Mouse (Mus musculus) gastrocnemius, postnatal 36 days (tissue): Measurements from ENCODE around the gene Ltc4s. TPM values are rescaled to one million over a fixed set of nuclear protein-coding genes. Genes with fewer than 3 reads are reported as not detected.

ENCODE experiments used
- DNase-seq, 2 experiments: peaks; one replicate each; pipeline ENCODE4 v3.0.0; 2022
- intact Hi-C: fragments of 180-260 bp; cut with DNase I; formaldehyde crosslinking; loops from one replicate; pipeline ENCODE4 v1.15.1; 2025
- total RNA-seq, 2 experiments: library from RNA; stranded (reverse); gene quantifications; 2 replicates each; pipeline ENCODE4 v1.2.3; 2021

The Ltc4s gene
- total RNA-seq, 2 experiments from 2014 or later = 1.4 to 1.9 TPM

DNA sequence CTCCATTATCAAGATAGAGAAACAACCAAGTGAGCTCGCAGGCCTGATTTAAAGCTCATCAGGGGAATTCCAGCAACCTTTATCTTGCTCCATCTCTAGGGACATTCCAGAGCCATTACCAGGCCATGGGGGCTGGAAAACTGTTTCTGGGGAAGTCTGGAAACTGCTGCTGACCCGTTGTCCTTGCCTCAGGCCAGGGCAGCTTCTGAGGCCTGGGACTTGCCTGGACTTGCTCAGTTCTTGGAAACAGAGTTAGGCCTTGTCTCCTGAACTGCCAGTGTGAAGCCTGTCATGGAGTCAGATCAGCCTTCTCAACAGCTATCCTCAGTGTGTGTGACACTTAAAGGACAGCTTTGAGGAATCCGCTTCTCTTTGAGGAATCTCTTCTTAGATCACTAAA, 13.8 kb upstream of the Ltc4s start:
- intact Hi-C loops = no loop called here
- no peak for DNase-seq

DNA sequence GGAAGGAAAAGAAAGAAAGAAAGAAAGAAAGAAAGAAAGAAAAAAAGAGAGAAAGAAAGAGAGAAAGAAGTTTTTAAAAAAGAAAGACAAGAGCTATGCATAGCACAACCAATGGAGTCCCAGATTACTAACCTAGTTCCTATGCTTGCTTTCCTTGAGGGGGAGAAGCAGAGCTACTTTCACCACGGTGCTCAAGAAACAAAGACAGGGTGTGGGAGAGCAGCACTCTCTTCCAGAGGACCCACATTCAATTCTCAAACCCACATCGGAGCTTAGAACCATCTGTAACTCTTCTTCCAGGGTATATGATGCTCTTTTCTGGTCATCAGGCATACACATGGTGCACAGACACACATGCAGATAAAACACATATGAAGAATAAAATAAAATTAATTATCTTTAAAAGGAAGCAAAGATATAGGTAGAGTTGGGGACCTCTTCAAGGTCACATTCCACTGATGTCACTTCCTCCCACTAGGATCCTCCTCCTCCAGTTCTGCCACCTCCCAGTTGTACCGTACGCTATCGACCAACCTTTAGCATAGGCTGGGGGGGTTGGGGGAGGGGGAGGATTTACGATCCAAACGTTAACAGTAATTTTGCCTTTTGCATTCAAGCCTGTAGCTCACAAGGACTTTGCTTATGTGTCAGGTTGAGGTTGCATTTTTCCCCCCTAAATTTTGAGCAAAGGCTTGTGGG, 10.2 kb upstream of the Ltc4s start:
- DNase-seq = no peak
- intact Hi-C loops = no loop called here

DNA sequence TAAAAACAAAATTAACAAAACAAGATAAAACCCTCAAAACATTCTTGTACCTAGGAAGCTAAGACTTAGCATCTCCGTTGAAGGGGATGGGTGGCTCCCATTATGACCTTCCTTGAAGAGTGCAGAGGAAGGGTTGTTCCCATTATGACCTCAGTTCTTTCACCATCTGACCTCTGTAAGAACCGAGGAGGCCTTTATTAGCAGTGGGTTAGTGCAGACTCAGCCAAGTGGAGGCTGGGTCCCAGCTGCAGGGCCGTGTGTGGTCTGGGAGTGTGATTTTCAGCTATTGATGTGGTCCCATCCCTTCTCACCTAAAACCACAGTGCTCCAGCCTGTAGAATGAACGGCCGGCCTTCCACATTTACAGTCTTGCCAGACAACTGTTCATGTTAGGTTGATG, 6.9 kb upstream of the Ltc4s start:
- intact Hi-C loops = no loop called here
- no peak for DNase-seq

DNA sequence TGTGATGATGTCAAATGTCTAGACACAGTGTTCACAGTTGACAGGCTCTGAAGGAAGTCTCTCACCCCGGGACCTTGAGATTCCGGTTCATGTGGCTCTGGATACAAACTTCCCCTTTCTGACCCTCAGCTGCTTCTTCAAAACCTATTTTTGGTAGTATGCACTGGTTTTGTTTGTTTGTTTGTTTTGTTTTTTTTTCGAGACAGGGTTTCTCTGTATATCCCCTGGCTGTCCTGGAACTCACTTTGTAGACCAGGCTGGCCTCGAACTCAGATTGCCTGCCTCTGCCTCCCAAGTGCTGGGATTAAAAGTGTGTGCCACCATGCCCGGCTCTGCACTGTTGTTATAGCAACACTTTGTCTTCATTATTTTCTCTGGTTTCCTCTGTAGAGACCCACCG, 5.5 kb upstream of the Ltc4s start:
- DNase-seq = no peak
- intact Hi-C loops = no loop called here

DNA sequence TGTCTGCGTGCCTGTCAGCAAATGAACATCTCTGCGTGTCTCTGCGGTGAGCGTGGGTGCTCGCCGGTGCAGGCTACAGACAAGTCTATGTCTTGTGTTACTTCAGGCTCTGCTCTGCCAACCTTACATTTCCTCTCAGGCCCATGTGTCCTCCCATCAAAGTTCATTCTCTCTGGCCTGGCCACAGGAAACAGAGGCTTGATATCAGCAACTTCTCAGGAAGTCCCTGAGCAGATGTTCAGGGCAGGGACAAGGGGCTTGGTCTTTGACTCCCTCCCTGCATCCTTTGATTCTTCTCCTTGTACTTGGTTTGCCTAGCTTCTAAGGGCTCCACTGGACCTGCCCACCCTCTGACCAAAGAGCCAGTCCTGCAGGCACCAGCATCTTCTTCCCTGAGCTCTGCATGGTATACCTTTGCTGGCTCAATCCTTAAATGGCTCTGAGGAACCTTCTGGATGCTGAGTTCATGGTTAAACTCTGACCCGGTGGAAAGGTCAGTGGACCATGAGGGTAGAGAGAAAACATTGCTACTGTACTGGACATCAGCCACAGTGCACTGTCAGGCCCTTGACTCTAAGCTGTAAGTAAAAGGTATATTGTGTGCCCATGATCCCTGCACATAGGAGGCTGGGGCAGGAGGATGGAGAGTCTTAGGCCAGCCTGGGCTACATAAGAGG, 2.0 kb upstream of the Ltc4s start:
- intact Hi-C loops = no loop called here

DNA sequence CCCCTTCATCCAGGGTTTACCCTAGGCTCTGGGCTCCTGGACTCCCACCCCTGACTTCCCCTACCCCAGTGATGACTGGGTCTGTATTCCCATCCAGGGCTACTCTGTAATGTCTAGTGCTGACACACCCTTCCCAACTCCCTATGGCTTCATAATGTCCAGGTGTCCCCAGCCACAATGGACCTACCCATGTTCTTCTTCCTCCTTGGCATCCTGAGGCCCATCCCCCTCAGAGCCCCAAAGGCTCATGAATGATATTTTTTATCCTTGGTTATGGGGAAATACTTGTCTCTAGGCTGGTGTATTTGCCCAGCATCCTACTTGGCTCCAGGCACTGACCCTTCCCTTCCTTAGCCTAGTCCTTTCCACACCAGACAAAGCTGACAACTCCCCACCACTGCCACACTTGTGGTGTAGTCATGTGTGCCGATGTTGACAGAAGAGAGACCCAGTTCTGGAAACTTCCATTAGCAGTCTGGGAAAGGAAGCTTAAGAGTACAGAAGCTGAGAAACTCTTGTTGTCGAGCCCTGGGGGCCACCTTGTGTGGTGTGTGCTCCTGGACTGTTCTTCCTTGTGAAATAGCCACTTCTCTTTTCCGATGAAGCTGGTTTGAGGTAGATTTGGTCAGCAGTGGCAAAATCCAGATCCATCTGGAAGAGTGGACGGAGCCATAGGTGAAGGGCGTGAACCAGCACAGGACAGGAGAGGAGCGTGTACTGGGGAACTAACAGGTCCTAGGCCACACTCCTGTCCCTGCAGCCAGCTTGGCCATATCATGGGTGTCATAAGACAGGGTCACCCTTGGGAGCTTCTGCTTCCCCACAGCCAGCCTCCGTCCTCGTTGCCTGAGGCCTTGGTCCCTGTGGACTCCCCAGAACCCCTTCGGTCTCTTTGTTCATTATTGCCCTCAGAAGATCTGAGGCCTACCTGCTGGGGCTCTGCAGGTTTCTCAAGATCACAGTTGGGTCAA, 690 bp upstream of the Ltc4s start:
- no peak for DNase-seq
- intact Hi-C loops = loop anchor here (5.0 kb wide), 1 partner anchor 123 kb away; no protein-coding TSS in a partner anchor

More for the DNA sequence above, 2.0 kb upstream of the Ltc4s start:
- DNase-seq = no peak

DNA sequence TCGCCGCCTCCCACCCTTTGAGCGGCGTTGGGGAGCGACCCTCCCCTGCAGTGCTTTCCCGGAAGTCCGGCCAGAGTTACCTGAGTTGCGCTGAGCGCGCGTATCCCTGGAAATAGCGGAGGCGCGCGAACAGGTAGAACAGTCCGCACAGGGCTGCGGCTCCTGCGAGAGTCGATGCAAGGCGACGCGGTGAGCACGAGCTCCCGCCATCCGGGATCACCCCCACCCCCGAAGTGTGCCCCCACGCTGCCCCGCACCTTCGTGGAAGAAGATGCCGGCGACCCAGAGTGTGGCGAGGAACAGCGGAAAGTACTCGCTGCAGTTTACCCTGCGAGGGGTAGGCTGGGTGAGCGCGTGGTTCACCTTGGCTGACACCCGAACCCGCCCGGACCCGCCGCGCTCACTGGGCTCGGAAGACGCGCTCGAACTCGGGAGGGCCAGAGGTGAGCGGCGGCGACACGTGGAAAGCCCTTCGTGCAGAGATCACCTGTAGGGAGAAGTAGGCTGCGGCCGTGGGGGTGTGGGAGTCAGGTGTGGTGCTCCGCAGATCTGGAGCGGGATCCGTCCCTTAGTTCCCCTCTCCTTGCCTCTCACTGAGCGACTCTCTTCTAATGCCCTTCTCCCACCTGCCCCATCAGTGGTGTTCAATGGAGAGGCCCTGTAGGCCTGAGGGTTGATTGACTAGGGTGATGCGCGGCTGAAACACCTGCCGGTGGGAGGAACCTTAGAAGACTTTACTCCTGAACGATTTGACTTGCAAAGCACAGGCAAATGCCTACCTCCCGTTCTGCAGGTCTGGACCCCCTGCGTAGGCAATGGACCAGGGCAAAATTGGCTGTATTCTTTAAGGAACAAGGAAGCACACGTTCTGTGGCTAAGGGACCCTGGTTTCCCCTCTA, 1.2 kb downstream of the Ltc4s start:
- DNase-seq = no peak
- intact Hi-C loops = loop anchor here (2.0 to 5.0 kb wide), 2 partner anchors 56 to 125 kb away; partner anchors contain the start of gene Maml1

DNA sequence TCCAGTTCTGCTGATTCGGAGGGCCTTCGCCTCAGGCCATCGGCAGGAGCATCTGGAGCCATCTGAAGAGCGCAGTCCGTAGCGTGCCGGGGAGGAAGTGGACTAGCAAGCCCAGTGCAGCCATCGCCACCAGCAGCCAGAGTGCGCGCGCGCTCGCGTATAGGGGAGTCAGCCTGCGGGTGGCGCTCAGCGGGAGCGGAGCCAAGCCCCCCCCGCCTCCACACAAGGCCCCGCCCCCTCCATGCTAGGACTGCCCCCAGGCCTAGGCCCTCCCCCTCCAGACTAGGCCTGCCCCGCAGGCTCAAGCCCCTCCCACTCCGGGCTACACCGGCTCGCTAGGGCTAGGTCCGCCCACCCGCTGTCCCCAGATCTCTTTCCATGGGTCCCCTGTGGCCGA, 1.9 kb downstream of the Ltc4s start:
- intact Hi-C loops = loop anchor here (2.0 to 5.0 kb wide), 2 partner anchors 56 to 126 kb away; partner anchors contain the start of gene Maml1

DNA sequence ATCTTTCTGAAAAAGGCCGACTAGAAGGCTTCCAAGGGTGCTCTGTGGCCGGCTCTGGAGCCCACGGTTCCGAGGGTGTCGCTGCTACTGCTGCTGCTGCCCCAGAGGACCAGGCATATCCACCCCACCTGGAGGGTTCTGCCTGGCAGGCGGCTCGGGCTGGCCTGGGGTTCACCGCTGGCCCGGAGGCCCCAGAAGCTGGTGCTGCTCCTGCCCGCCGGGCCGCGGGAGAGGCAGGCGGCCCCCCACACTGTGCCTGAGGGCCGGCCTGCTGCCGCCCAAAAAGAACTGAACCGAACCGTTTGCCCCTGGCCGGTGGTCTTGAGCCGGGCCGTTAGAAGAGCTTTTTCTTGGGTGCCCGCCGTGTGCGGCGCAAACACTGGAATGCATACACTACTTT, 3.8 kb downstream of the Ltc4s start:
- DNase-seq = no peak
- intact Hi-C loops = loop anchor here (5.0 kb wide), 1 partner anchor 128 kb away; no protein-coding TSS in a partner anchor

More for the DNA sequence above, 1.9 kb downstream of the Ltc4s start:
- DNase-seq = peak; percentile 75 to 88

DNA sequence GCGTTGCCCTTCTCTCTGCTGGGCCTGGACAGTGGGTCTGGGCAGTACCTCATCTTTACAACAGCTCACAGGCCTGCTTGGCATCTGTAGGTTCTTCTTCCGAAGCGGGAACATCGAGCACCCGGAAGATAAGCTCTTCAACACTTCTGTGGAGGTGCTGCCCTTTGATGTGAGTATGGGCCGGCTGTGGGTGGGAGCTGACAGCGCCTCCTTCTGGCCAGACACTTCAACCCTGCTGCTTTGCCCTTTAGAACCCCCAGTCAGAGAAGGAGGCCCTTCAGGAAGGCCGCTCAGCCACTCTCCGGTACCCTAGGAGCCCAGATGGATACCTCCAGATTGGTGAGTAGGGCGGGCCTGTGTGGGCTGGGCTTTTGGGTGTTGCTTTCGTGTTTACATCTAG, 4.4 kb downstream of the Ltc4s start:
- intact Hi-C loops = no loop called here

DNA sequence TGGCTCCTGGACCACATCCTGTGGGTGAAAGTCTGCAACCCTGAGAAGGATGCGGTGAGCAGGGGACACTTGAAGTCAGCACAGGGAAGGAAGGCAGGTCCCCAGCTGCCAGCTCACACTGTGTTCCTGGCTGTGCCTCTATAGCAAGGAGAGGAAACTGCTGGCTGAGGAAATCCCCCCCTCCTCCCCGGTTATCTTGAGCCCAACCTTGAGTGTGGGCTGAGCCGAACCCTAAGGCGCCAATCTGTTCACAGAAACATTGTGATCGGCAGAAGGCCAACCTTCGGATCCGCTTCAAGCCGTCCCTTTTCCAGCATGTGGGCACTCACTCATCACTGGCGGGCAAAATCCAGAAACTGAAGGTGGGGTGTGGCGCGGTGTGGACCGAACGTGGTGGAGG, 5.4 kb downstream of the Ltc4s start:
- intact Hi-C loops = no loop called here

More for the DNA sequence above, 4.4 kb downstream of the Ltc4s start:
- DNase-seq = no peak

DNA sequence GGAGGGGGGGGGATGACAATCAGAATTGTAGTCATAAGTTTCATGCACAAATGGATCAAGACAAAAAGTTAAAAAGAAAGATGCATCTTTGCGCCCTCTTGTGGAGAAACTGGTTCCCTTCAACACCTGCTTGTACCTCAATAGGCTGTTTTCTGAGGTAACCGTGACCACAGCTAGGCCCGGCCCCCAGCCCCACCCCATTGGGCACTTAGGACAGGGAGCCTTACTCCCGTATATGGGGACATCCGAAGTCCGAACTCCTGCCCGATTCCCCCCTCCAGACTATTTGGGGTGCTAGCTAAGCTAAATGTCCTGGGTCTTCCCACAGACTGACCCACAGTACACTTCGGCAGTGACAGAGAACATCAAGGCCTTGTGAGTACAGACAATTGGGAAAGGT, 7.0 kb downstream of the Ltc4s start:
- intact Hi-C loops = no loop called here
- peak in 1 of 2 experiments; percentile 18 for DNase-seq

More for the DNA sequence above, 5.4 kb downstream of the Ltc4s start:
- DNase-seq = no peak

DNA sequence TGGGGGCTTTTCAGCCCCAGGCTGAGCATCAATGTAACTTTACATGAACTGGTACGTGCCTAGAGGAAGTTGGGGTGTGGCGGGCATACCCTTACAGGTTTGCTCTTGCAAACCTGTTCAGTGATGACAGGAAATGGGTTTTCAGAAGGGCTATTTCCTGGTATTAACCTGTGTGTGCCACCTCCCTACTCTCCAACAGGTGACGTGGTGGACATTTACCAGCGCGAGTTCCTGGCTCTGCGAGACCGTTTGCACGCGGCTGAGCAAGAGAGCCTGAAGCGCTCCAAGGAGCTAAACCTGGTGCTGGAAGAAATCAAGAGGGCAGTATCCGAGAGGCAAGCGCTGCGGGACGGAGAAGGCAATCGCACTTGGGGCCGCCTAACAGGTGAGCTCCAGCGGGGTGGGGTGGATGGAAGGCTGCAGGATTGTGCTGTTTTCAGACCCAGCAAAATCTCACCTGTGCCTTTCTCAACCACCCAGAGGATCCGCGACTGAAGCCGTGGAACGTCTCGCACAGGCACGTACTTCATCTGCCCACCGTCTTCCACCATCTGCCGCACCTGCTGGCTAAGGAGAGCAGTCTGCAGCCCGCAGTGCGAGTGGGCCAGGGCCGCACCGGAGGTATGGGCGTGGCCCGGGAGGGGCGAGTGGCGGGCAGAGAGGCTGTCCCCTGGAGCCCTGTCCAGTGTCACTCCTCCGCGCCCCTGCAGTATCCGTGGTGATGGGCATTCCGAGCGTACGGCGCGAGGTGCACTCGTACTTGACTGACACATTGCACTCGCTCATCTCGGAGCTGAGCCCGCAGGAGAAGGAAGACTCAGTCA, 7.7 kb downstream of the Ltc4s start:
- DNase-seq = no peak
- intact Hi-C loops = no loop called here

DNA sequence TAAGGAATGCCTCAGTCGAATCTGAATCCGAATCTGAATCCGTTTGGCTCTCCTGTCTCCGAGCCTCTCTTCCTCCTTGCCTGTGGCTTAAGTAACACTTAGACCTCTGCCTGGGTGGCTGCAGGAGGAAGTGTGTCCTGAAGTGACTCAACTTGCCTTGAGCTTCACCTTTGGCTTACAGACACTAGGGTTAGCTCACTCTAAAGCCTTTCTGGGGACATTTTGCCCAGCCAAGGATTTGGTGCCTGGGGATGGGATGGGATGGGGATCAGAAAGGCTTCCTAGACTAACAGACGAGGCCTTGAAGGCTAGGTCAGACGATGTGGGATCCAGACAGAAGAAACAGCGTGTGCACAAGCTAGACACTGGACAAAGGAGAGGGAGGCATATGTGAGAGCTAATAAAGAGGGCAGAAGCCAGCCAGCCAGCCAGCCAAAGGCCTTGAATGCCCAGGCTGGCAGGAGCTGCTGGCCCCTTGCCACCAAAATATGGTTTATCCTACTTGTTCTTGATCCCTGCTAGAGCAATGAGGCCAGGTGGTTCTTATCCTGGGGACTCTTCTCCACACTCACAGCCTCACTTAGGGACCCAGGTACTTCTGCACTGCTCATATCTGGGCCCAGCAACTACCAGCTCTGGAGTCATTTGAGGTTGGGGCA, 9.0 kb downstream of the Ltc4s start:
- peak in 1 of 2 experiments; percentile 39 for DNase-seq
- intact Hi-C loops = no loop called here

DNA sequence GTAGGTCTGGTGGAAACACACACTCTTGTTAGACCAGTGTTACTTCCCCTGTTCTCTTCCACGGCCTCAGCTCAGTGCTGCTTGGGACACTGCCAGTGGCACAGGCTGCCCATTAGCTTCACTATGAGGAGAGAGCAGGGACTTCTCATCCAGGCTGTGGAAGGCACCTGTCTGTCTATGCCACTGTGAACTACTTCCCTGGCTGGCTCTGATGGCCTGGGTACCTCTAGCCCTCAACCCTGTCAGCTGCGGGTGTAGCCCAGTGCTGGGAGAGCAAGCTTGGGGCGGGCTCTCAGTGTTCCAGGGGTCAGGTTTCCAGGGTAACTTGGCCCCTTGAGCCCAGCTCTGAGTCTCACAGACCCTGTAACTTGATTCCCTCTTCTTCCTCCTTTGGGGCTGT, 9.6 kb downstream of the Ltc4s start:
- intact Hi-C loops = no loop called here
- DNase-seq = no peak

DNA sequence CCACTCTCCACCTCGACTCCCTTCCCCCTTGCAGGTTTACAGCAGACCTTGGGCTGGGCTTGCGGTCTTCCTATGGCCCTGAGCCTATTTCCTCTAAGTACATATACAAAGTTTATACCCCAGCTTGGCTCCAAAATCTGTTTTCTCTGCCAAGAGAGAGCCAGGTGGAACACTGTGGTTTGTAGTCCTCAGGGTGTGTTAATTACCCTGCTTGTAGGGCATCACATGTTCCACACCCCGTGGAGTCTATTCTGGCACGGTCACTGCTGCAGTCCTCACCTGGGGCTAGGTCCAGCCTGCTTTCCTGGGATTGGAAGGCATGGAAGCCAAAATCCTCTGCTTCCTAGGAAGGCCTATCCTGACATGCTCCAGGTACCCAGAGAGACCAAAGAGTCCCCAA, 10.7 kb downstream of the Ltc4s start:
- DNase-seq = no peak
- intact Hi-C loops = loop anchor here (2.0 kb wide), 1 partner anchor 65 kb away; no protein-coding TSS in a partner anchor

DNA sequence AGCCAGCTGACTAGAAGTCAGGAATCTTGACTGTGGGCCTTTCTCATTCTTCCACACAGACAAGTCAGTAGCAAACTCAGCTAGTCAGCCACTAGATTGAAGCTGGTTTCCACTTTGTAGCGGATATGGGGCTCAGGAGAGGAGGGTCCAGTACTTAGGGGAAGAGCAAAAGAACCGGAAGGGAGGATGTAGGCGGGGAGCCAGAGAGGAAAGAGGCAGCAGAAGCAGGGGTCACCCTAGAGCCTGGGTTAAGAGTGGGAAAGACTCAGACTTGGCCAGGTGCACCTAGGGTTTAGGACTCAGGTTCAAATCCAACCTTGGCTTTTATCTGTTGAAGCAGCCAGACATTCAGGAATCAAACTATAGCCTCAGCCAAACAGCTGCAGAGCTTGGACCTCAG, 11.2 kb downstream of the Ltc4s start:
- intact Hi-C loops = loop anchor here (2.0 kb wide), 1 partner anchor 64 kb away; no protein-coding TSS in a partner anchor
- DNase-seq = no peak

DNA sequence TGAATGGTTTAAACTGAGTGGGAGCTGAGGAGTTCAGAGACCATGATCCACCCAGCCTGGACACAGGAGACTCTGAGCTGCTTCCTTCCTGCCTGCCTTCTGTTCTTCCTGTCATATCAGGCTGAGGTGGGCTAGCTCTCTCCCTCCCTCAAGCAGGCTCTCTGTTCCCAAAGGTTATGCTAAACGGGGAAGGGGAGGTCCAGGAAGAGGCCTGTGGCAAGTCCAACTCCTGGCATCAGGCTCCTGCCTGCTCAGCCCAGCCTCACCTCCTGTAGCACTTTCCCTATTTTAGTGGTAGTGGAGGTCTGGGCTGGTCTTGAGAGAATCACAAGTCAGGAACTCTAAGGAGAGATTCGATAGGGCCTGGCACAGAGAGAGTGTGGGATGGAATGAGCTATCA, 12.0 kb downstream of the Ltc4s start:
- intact Hi-C loops = loop anchor here (2.0 kb wide), 1 partner anchor 64 kb away; no protein-coding TSS in a partner anchor

More for the DNA sequence above, 12.0 kb downstream of the Ltc4s start:
- no peak for DNase-seq
